Mouse (Mus musculus): Measurements from ENCODE around the gene Gm49322.
A peak's percentile ranks its signal among the peaks of the same experiment; 100 is the strongest.
"Not testable (repeated sequence)": the region's sequence is repeated elsewhere in the genome, so short reads cannot be mapped to it uniquely, and the experiment has no call there.

The Gm49322 gene

DNA sequence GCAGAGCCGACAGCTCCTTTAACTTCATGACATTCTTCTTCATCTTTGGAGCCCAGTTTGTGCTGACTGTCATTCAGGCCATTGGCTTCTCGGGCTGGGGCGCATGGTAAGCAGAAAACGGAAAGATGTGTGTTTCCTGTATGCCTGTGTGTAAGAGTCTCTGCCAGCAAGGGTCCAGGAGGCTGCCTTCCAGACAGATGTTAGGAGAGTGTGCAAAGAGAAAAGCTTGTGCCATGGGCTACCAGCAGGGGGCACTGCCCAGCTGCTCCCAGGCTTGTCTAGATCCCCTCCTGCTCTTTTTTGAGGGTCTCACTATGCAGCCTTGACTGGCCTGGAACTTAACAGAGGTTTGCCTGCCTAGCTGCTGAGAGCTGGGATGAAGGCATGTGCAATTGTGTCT lies 5.2 kb downstream of the Gm49322 start:
- peak; percentile 41 for DNase-seq (ENCODE audit: extremely low spot score, low spot score)

DNA sequence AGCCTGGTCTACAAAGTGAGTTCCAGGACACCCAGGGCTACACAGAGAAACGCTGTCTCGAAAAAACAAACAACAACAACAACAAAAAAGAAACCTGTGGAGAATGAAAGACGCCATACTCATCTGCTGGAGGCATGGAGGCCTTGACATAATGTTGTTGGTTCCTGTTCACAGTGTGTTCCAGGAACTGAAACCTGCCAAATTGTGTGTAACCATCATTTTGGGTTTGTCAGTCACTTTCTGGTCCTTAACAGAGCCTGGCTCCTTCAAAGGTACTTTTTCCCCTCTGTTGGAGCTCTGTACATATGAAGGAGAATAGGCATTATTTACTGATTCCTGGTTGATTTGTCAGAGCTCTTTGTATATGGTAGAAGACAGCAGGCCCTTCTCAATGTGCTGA lies 6.1 kb downstream of the Gm49322 start:
- no peak for DNase-seq (ENCODE audit: extremely low spot score, low spot score)

DNA sequence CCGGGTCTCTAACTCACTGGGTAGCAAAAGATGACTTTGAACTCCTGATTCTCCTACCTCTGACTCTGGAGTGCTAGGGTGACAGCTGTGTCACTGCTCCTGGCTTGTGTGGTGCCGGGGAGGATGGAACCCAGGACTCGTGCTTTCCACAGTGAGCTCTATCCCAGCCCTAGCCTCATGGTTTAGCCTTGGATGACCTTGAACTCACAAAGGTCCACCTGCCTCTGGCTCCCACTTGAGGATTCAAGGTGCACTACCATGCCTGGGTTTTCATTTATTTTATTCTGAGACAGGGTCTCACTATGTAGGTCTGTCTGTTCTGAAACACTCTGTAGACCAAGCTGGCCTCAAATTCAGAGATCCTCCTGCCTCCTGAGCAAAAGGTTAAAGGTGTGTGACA lies 8.0 kb downstream of the Gm49322 start:
- no peak for DNase-seq (ENCODE audit: extremely low spot score, low spot score)

DNA sequence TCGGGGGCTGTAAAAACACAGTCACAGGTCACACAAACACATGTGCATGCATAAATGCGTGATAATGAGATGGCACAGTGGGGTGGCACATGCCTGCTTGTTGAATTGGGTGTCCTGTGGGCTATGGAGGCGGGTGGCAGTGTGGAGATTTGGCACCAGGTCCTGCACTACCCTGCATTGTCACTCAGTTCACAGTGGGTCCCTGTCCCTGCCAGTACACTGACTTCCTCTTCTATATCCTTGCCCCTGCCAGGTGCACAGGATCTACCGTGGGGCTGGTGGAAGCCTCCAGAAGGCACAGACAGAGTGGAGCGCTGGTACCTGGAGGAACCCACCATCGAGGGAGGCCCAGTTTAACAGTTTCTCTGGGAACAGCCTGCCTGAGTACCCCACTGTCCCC lies 8.5 kb downstream of the Gm49322 start:
- DNase-seq (ENCODE audit: extremely low spot score, low spot score): no peak

DNA sequence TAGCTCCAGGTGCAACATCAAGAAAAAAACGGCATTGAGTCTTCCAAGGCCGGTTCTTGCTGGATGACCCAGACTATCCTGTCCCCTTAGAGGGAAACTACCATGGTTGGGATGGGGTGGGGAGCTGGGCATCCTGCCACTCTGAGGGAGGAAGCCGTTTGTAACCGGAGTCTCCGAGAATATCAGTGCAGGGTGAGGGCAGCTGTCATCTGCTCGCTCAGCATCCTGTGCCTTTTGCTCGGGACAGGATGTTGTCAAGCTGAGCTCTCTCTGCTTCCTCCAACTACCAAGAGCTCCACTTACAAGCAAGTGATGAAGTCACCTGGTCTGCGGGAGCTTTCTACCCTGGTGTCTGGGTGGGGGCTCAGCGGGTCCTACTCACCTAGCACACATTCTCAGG lies 12.4 kb downstream of the Gm49322 start:
- DNase-seq (ENCODE audit: extremely low spot score, low spot score): no peak

DNA sequence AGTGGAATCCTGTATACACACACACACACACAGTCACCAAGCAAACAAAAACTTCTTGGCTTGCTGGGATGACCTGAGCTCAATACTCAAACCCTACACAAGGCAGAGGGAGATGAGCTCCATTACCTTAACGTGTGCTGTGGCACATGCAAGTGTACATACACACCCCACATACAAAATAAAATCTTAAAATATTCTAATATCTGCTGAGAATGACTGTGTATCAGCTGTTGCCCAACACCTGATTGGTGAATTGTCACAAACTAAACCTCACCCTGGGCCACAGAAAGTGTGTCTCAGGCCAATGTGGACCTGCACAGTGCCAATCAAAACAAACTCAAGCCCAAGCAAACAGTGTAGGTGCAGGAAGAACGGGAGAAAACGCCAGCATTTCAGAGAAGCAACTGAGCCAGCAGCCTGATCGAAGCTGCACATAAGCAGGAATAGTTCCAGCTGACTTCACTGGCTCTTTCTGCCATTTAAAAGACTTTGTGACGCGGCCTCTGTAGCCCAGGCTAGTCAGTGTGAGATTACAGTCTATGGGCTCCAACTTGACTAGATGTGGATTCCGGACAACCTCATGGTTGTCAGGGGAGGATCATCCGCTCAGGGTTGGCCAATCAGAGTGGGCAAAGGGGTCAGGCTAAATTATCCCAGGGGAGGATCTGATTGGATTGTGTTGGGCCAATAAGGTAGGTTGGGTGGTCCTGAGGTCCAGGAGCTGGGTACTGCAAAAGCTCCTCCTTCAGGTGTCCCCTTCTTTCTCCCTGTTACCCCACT lies 13.8 kb downstream of the Gm49322 start:
- no peak for DNase-seq (ENCODE audit: extremely low spot score, low spot score)

DNA sequence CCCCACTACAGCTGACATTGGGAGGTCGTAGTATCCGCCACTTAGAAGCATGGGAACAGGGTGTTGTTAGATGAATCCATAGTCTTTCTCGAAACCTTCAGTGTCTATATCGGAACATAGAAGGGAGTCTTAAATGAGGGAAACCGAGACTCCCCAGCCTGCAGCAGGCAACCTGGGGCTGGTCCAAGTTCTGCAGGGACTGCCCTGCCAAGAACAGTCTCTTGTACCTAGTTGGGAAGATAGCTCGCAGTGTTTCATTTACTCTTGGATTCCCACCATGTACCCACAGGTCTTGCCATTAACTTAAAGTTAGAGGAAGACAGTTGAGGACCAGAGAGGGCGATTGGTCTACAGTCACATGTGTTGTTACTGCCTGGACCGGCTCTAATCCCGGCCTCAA lies 14.5 kb downstream of the Gm49322 start:
- no peak for DNase-seq (ENCODE audit: extremely low spot score, low spot score)

DNA sequence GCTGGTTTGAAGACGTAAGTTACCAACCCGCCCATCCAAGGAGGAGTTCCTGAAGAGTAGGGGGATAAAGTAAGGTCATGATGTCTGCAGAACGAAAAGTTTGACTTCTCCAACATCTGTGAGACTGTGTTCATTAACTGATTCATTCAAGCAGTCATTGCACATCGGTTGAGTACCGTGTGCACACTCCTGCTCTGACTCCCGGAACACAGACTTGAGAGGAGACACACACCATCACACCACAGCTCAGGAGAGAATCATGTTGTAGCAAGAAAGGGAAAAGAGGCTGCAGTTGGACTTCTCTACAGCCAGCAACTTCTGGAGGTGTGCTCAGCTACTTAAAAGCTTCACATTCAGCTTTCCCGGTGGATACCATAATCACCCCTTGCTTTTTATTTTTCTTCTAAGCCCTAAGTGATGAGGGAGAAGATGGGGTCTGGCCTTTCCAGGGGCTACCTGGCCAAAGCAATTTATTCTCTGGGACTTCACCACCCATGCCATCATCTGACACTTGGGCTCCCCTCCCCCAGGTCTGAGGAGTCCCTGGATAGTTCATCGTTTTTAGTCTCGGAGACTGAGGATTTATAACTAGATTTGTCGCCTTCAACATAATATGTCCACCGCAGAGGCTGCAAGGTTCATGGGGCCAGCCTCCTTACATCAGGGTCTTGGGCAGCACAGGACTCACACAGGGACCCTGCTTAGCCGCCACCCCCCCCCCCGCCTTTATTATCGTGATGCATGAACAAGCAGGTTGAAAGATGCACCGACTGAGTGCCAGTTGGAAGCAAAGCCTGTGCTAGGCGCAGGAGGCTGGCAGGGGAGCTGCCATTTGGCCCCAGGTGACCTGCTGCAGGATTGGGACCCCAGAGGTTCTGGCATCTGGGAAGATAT lies 15.2 kb downstream of the Gm49322 start:
- DNase-seq (ENCODE audit: extremely low spot score, low spot score): no peak

DNA sequence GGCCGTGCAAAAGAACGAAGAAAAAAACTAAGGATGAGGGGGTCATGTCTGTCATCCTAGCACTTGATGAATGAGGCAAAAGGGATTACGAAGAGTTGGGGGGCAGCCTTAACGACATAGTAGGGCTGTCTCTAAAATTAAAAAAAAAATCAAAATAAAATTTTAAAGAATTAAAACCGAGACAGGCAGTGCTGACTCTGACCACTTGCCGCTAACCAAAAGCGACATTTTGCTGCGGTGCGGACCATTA lies 15.8 kb downstream of the Gm49322 start:
- DNase-seq (ENCODE audit: extremely low spot score, low spot score): no peak

DNA sequence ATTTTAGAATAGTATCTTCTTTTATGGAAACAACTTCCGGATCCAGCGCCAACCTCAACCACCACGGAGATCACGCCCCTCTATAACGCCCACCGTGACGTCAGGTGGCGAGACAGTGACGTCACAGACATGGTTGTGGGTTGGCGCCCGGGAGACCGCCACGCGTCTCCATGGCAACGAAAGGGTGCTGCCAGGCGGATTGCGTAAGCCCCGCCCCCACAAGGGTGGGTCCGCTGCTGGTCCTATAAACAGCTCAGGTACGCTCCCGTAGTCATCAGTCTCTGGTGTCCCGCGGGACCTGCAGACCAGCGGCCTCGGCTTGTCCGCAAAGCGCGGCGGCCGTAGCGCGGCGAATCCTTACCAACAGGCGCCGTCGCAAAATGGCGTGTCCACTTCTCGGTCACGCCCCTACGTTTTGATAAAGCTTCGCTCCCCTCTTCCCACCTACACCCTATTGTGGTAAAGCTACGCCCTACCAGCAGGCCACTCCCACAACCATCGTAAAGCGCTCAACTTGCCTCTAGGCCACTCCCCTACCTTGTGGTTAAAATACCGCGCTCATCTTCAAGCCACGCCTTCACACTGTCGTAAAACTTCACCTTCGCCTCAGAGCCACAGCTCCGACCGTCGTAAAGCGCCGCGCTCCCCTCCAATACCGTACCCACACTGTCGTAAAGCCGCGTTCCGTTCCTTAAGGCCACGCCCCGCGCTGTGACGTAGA lies 16.3 kb downstream of the Gm49322 start:
- peak; percentile 100 for DNase-seq (ENCODE audit: extremely low spot score, low spot score)

DNA sequence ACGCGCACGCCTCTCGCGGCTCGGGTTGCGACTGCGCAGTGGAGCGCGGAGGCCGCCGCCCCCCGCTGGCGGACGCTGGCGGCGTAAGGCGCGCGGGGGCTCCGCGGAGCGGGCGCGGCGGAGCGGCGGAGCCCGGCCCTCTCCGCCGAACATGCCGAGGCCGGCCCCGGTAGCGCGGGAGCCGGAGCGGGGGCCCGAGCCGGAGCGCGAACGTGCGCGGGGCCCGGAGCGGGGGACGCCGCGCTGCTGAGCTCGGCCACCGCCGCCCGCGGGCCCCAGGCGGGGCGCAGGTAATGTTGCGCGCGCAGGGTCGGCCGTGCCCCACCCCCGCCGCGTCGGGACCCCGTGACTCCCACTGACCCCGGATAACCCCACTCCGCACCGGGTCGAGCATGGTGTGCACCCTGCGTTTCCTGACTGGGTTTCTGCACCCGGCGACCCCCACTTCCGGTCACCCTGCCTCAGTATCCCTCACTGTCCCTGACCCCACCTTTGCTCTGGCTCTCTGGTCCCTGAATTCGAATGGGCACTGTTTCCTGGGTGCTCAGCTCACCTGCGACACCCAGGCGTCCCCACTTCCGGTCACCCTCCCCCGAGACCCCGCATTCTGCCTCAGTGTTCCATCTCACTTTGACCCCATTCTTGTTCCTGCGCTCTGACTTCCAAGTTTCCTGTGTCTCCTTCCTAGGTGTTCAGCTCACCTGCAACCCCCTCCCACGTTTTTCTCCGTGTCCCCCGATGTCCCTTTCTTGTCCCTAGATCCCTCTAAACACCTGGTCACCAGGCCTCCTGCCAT lies 17.0 kb downstream of the Gm49322 start, which contains the start of gene Csnk1g2:
Gene Csnk1g2, plus strand, starts transcription at position 178 of the 796 bp plus-strand sequence.
- DNase-seq (ENCODE audit: extremely low spot score, low spot score): no peak

DNA sequence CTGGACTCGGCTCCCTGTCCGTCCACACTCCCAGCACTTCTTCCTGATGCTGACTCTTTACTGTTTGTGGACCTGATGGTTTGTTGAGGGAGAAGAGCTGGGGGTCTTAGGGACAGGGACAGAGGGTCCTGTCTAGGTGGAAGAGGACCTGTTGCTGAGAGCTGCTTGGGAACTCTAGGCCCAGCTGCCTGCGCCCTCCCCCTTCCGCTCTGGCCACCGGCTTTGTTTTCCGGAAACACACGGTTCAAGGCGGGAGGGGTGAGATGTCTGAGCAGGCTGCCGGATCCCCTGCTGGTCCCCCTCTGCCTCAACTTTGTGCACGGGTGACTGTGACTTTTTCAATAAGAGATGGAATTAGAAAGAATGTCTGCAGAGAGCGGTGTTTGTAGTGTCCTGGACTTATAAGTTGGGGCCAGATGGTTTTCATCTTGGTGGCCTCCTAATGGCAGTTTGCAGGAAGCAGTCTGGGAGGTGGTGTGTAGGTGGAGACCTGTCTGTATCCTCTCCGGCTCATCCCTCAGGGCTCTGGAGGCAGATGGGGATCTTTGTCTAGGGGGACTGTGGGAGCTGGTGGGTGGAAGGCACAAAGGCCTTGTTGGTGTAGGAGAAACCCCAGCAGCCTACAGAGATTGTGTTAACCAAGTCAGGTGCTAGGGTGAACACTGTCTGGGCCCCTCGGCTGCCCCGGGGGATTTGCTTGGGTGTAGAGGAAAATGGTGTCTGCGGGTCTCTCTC lies 17.8 kb downstream of the Gm49322 start:
- DNase-seq (ENCODE audit: extremely low spot score, low spot score): peak; percentile 65

DNA sequence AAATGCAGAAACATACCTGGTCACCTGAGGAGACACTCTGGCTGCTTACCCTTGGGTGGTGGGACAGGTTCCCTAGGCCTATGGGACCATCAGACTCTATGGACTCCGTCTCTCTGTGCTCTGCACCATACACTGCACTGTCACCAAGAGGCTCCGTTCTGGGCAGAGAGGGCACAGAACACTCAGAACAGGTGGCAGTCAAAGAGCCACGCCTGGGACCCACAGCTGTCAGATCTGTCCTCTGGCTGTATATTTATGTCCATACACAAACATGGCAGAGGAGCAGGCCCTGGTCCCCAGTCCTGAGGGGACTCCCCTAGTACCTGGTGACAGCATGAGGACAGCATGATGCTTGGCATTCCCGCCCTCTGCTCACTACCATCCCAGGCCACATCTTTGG lies 19.9 kb downstream of the Gm49322 start:
- DNase-seq (ENCODE audit: extremely low spot score, low spot score): no peak

DNA sequence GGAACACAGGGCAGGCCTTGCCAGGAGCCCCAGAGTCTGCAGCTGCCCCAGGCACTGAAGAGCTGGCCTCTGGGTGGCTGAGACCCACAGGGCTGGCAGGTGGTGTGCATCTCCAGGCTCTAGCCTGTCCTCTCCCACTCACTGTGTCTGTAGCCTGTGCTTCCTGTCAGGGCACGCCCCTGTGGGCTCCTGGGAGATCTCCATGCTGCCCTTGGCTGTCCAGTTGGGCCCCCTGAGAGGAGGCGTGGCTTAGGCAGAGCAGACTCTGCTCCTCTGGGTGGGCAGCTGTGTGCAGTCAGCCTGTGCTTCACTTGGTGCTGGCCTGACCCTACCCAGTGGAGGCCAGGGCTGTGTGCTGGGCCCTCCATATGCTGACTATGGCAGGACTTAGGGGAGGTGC lies 21.9 kb downstream of the Gm49322 start:
- DNase-seq (ENCODE audit: extremely low spot score, low spot score): no peak

DNA sequence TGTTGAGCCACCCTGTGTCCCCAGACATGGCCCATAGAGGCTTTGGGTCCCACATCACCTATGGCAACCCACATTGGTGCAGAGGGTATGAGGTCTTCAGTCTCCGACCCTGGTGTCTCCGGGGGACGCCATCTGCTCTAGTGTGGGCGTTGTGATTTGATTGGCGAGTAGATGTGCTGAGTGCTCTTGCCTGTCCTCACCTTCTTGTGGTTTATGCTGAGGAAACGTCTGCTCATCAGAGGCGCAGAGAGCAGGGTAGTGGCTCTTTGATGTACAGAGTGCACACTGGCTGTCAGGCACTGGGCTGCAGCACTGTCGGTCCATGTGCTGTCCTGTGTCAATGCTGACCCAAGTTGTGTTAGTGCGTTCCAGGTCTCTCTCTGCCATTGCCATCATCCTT lies 23.1 kb downstream of the Gm49322 start:
- no peak for DNase-seq (ENCODE audit: extremely low spot score, low spot score)

DNA sequence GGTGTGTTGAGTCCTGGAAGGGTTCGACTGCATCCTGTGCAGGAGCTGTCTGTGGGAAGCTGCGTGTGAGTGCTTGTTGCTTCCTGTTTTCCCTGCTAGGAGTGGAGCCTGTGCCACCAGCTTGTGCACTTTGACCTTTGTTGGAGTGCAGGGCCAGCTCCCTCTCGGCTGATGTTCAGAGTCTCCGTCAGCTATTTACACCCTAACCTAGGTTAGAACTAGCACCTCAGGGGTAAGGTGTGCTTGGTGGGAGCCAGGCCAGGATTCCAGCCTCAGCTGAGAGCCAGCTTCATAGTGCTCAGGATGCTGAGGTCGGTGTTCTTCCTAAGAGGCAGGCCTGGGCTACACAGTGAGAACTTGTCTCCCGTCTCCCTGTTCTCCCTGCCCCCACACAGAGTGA lies 29.5 kb downstream of the Gm49322 start:
- DNase-seq (ENCODE audit: extremely low spot score, low spot score): no peak

DNA sequence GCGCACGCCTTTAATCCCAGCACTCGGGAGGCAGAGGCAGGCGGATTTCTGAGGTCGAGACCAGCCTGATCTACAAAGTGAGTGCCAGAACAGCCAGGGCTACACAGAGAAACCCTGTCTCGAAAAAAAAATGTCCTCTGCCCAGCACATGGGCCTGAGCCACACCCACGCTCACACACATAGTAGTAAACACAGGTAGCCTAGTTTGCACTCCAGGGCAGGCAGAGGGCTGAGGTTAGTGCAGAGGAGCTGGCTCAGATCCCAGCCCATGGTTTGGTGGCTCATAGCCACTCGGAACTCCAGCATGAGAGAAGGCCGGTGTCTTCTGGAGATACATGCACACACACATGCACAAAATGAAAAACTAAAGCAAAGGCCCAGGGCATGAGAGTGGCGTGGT lies 41.1 kb downstream of the Gm49322 start:
- DNase-seq (ENCODE audit: extremely low spot score, low spot score): no peak

DNA sequence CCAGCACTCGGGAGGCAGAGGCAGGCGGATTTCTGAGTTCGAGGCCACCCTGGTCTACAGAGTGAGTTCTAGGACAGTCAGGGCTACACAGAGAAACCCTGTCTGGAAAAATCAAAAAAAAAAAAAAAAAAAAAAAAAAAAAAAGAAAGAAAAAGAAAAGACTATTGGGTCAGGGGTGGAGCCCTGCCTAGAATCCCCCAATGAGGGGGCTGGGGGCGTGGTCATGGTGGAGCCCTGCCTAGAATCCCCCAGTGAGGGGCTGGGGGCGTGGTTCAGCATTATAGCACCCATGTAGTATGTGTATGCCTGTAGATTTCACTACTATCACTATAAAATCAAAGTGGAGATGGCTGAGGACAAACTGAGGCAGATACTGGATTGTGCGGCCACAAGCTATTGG lies 44.1 kb downstream of the Gm49322 start:
- DNase-seq (ENCODE audit: extremely low spot score, low spot score): not testable (repeated sequence)

DNA sequence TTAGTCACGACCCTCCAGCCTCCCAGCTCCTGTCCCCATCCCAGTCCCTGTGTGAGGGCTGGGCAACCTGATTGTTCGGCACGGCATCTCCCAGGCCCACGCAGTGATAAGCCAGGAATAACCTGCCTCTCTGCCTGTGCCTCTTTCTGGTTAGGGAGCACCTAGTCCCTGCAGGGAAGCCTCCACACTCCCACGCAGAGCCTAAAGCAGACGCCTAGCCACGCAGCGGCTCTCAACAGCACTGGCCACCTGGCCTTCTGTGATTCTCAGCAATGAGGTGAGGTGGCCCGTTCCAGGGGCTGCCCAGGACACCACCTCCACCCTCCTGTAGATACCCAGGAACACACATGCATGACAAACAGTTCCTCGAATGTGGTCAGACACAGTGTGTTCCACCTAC lies 44.6 kb downstream of the Gm49322 start:
- DNase-seq (ENCODE audit: extremely low spot score, low spot score): no peak

DNA sequence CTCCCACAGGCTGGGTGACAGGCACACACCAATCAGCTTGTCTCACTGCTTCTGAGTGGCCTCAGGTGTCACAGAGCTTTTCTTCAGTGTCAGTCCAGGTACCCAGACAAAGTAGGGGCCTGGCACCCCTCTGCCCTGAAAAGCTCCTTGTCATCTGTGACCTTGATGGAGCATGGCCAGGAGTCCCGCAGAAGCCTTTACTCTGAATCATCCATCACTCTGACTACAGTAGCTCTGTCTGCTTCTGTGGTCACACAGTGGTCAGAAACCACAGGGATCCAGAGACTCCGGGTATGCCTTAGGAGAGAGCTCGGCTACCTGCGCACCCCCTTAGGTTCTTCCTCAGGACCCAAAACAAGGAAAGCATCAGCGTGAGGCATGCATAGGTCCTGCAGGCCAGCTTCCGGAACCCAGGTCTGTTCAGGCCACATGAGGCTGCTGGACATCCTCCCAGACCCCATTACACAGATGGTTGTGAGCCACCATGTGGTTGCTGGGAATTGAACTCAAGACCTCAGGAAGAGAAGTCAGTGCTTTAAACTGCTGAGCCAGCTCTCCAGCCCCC lies 47.4 kb downstream of the Gm49322 start:
- DNase-seq (ENCODE audit: extremely low spot score, low spot score): no peak
